Mouse (Mus musculus) CH12.LX (cell line): ENCODE measurements around the gene Ankrd50.

Source experiments
- CHD2 ChIP-seq: IDR thresholded peaks from 2 replicates; pipeline ENCODE4 v1.6.1; 2011; ENCODE audit warnings: low read length, improper control_type of control experiment
- EP300 ChIP-seq: IDR thresholded peaks from 2 replicates; pipeline ENCODE4 v1.6.1; 2011; ENCODE audit warnings: low read length, improper control_type of control experiment
- NELFE ChIP-seq: IDR thresholded peaks from 2 replicates; pipeline ENCODE4 v1.6.1; 2011; ENCODE audit warnings: low read depth, low read length, improper control_type of control experiment
- TBP ChIP-seq: conservative IDR thresholded peaks from 2 replicates; pipeline ENCODE4 v1.6.1; 2011; ENCODE audit warnings: low read depth, low read length, improper control_type of control experiment

GRCm38 (mm10) chr3:38483551-38483950 is 1.1 kb downstream of the Ankrd50 start:
- no peak for TF ChIP-seq CHD2
- no peak for TF ChIP-seq EP300
- no peak for TF ChIP-seq NELFE
- no peak for TF ChIP-seq TBP
